Mouse (Mus musculus) heart, postnatal 0 days (tissue): ENCODE results near the gene 1700042G07Rik.

ENCODE experiments used
- CTCF ChIP-seq: IDR thresholded peaks from 2 replicates; pipeline ENCODE4 v1.5.1; 2016; ENCODE audit warnings: antibody characterized with exemption, control low read depth, low read depth
- EP300 ChIP-seq: IDR thresholded peaks from 2 replicates; pipeline ENCODE4 v1.6.1; 2016; ENCODE audit warnings: antibody characterized with exemption, low read depth

DNA sequence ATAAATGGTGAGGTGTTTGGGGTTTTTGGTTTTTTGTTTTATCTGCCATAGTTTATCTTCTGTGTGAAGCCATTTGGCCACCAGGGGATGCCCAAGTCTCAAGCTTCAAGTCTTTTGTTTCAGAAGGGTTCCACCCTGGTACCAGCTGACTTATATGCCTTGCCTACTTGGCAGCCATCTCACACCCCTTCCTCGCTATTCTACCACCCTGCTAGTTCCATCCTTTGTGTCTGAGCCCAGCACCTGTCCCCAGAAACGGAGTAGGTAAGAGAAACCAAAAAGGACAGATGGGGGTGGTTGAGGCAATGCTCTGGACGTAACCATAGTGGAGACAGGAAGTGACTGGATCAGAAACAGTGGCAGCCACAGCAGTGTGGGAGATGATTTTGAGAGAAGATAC lies 13.3 kb upstream of the 1700042G07Rik start:
- TF ChIP-seq EP300 (no peak), CTCF (peak; percentile 44)
